Mouse (Mus musculus) thymus, postnatal 0 days (tissue): ENCODE data around the gene Syne2. TPM values are rescaled to one million over a fixed set of nuclear protein-coding genes. Genes with fewer than 3 reads are reported as not detected.

ENCODE experiments used
- microRNA-seq: library from miRNA; unstranded; fragments of <30 nt; microRNA quantifications from one replicate; pipeline ENCODE4, GENCODE M21; 2016; ENCODE audit warnings: borderline number of aligned reads
- polyA plus RNA-seq: library from polyadenylated mRNA; unstranded; fragments of >200 nt; fragmentation: Nextera tagmentation; extraction: Ambion mirVana; gene quantifications from 2 replicates; pipeline ENCODE4 v1.2.1, GENCODE M21; 2015

The Syne2 gene
- polyA plus RNA-seq, 1 experiment from 2014 or later, result 6.2 TPM

Small RNA genes lying within 50 kb of the gene (microRNA-seq; reads per million reads assigned to microRNA genes)
- not detected for gene Mir5101

Other genes starting within 250 kb of the Syne2 start
- gene Ppp2r5e, start 221.9 kb upstream of the Syne2 start, polyA plus RNA-seq, result 15.0 and 17.0 TPM in 2 replicates
- 16.0 and 17.0 TPM in 2 replicates for gene Wdr89, start 148.6 kb upstream of the Syne2 start, polyA plus RNA-seq
- gene Sgpp1, start 82.4 kb upstream of the Syne2 start, polyA plus RNA-seq, result 30.9 and 33.5 TPM in 2 replicates